Mouse (Mus musculus) olfactory bulb, adult 2 months (tissue): ENCODE measurements around the gene Eef1a1. TPM values are rescaled to one million over a fixed set of nuclear protein-coding genes. Genes with fewer than 3 reads are reported as not detected.
A peak's percentile ranks its signal among the peaks of the same experiment; 100 is the strongest.

Experiments used
- H3K27ac ChIP-seq: fragments of 200-500 bp; 2 replicates; pipeline ENCODE4 v1.5.1; 2012; ENCODE audit warnings: low read depth, low read length; ENCODE audit not compliant: insufficient read depth
- H3K4me1 ChIP-seq: fragments of 200-500 bp; 2 replicates; pipeline ENCODE4 v1.6.1; 2012; ENCODE audit warnings: low read length; ENCODE audit not compliant: control insufficient read depth, insufficient read depth
- H3K4me3 ChIP-seq: fragments of 200-500 bp; 2 replicates; pipeline ENCODE4 v1.5.1; 2012; ENCODE audit warnings: mild to moderate bottlenecking, low read depth, low read length, moderate library complexity; ENCODE audit not compliant: insufficient read depth
- CTCF ChIP-seq: fragments of 200-500 bp; IDR thresholded peaks from 2 replicates; pipeline ENCODE4 v1.5.1; 2012; ENCODE audit warnings: low read depth, mild to moderate bottlenecking, low read length, moderate library complexity; ENCODE audit not compliant: insufficient read depth
- POLR2A ChIP-seq: fragments of 200-500 bp; IDR thresholded peaks from 2 replicates; pipeline ENCODE4 v1.6.1; 2012; ENCODE audit warnings: mild to moderate bottlenecking, low read depth, low read length, moderate library complexity; ENCODE audit not compliant: insufficient read depth
- WGBS: fragments of 180-500 bp; shearing (Covaris S2); methylation state at CpG from one replicate; pipeline ENCODE4 v1.1.7; 2018; 5-methylcytosine and 5-hydroxymethylcytosine counted together
- polyA plus RNA-seq: library from polyadenylated mRNA; stranded (reverse); fragments of >200 nt; gene quantifications from 2 replicates; pipeline ENCODE4 v1.2.4, GENCODE M21; 2012; ENCODE audit warnings: low replicate concordance; ENCODE audit not compliant: missing spikeins, insufficient read depth, insufficient read length

The Eef1a1 gene
- polyA plus RNA-seq, 1 experiment, result 5,304 TPM

DNA sequence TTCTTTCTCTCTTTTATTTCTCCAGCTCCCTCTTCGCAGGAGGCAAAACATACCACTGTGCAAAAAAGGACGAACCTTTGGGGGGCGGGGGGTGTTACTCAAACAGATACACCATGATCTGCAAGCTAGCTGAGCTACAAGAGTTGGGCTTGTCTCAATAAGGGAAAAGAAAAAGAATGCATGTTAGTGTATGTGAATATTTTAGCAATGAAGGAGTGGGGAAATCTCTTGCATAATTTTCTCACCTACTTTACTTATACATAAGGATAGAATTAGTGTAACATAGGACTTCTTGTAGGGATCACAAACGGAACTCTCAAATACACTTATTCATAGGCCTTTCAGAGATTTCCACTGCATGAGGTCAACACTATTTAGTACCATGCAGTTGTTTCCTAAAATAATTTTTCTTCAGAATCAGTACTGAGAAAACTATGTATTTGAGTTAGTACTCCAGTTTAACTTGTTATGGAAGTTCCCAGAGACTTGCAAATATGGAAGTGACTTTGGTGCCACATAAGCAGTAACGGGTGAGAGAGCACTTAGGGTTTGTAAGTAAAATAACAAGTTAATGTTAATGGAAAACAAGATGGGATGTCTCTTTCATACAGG is 14.1 kb downstream of the Eef1a1 start:
- H3K4me1 ChIP-seq, result peaks cover 4% of the 10 kb centered on the region; the same call in 1 of the 2 replicates
- WGBS, result 65% methylated on average over 5 of the region's 5 CpGs
- H3K27ac ChIP-seq, result no peak overlapping the region
- no peak overlapping the region for H3K4me3 ChIP-seq
- TF ChIP-seq POLR2A (no peak), CTCF (no peak)

DNA sequence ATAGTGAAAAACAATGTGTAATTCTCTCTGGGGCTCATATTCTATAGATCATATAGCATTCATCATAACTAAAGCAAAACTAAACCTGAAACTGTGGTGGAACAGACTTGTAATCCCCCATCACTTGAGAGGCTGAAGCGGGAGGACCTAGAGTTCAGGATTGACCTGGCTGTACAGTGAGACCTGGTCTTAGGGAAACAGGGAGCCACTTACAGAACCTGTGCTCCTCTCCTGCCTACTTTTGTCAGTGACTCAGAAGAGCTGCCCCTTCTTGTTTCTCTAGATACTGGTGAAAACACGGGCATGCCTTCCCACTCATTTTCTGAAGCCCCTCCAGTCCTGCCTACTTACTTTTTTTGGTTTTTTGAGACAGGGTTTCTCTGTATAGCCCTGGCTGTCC is 14.7 kb downstream of the Eef1a1 start:
- Histone ChIP-seq H3K4me1 (peaks cover 2% of the 10 kb centered on the region; the same call in 1 of the 2 replicates), H3K4me3 (no peak overlapping the region), H3K27ac (no peak overlapping the region)
- WGBS, result 66% methylated on average over 2 of the region's 2 CpGs
- TF ChIP-seq CTCF (no peak), POLR2A (no peak)

DNA sequence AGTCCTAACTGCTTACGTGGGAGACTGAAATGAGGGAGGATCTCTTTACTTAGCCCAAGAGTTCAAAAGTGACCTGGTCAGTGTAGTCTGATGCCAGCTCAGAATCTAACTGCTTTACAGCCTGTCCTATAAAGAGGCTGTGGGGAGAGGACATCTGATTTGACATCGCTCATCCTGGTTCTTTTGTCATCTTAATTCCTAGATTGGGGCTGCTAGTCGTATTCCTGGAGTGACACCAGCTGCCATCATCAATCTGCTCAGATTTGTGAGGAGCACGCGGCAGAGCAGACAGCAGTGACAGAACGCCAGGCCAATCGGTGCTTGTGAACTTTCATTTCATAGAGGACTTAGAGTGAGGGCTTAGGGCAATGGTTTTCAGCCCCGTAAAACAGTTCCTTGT is 15.4 kb downstream of the Eef1a1 start:
- 85% methylated on average over 8 of the region's 8 CpGs for WGBS
- TF ChIP-seq POLR2A, result no peak
- TF ChIP-seq CTCF, result no peak
- H3K4me1 ChIP-seq, result no peaks in the 10 kb centered on the region
- no peak overlapping the region for H3K27ac ChIP-seq
- no peak overlapping the region for H3K4me3 ChIP-seq

DNA sequence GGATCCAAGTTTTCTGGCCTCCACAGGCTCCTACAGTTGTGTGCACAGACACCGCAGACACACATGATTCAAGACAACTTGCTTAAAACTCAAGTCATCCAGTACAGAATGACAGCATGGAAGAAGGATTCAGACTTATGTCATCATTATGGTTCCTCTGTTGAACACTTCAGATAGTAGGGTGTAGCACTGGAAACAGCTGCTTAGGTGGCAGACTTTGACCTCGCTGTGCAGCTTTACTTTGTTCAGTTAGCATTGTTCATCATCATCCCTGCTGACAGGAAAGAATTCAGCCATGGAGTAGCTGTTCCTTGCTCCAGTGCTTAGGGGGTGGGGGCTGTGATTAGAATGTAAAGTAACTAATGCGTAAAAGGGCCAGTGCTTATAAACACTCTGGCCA is 23.2 kb downstream of the Eef1a1 start:
- 86% methylated on average over 3 of the region's 3 CpGs for WGBS
- no peak overlapping the region for H3K4me3 ChIP-seq

DNA sequence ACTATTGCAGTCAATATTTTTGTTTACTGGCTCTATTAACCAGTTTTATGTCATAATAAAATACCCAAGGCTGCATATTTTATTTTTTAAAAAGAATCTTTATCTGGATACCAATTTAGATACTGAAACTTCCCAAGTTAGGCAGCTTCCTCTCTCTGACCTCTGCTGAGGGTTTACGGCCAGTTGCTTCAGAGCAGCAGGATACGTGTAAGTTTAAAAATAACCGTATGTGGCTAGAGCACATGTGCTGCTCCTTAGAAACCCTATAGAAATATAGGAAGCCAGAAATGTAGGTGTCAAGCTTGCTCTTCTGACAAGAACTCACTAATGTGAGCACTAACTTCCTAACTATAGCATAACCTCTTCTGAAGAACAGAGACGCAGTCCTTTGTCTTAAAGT is 25.6 kb downstream of the Eef1a1 start:
- Histone ChIP-seq H3K4me1 (no peaks in the 10 kb centered on the region), H3K4me3 (no peak overlapping the region), H3K27ac (no peak overlapping the region)
- 91% methylated on average over 4 of the region's 4 CpGs for WGBS
- TF ChIP-seq POLR2A (no peak), CTCF (no peak)

More for the DNA sequence above, 23.2 kb downstream of the Eef1a1 start:
- Histone ChIP-seq H3K4me1 (no peaks in the 10 kb centered on the region), H3K27ac (no peak overlapping the region)
- TF ChIP-seq CTCF, result no peak
- no peak for TF ChIP-seq POLR2A

DNA sequence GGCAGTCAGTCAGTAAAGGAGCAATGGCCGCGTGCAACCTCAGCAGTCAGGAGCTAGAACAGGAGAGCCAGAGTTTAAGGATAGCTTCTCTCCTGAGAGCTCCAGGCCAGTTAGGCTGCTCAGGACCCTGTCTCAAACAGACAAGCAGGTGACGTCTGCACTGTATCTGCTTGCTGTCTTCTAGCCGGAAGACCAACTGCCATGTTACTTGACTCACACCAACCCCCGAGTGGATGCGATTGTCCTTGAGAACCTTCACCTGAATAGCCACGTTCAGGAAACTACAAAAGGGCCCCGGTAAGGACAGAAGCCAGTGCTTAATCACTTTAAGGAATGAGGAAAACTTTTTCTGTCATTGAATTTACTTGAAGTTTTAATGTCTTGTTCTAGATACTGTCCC is 31.9 kb downstream of the Eef1a1 start:
- no peak for TF ChIP-seq POLR2A
- TF ChIP-seq CTCF, result no peak
- Histone ChIP-seq H3K4me1 (no peaks in the 10 kb centered on the region), H3K27ac (no peak overlapping the region), H3K4me3 (no peak overlapping the region)
- 91% methylated on average over 8 of the region's 8 CpGs for WGBS

DNA sequence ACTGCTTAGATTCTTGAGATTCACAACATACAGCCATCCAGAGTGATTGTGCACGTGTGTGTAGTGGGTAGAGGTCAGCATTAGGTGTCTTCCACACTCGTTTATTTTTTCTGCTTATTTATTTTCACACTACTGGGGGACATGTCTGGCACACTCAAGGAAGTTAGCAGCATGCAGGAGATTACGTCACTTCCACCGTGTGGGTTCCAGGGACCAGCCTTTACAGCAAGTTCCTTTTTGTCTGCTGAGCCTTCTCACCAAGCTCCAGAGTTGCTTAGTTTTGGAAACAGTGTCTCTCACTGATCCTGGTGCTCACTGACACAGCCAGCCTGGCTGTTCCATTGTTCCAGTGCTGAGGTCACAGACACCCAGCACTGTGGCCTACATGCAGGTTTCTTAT is 37.6 kb downstream of the Eef1a1 start:
- no peak for TF ChIP-seq CTCF
- TF ChIP-seq POLR2A, result no peak

DNA sequence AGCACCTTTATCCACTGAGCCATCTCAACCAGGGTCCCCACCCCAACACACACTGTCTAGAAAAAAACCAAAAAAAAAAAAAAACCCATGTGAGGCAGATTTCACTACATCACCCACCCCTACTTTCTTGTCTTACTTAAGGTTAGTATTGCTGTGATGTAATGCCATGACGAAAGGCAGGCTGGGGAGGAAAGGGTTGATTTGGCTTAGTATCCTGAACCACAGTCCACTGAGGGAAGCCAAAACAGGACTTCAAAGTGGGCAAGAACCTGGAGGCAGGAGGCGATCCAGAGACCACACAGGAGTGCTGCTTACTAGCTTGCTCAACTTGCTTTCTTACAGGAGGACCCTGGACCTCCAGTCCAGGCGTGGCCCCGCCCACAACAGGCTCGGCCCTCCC is 38.5 kb downstream of the Eef1a1 start:
- 80% methylated on average over 5 of the region's 5 CpGs for WGBS
- Histone ChIP-seq H3K4me1 (peaks cover 3% of the 10 kb centered on the region; the same call in 1 of the 2 replicates), H3K4me3 (no peak overlapping the region), H3K27ac (no peak overlapping the region)
- TF ChIP-seq CTCF (no peak), POLR2A (no peak)

More for the DNA sequence above, 37.6 kb downstream of the Eef1a1 start:
- H3K27ac ChIP-seq, result no peak overlapping the region
- peaks cover 3% of the 10 kb centered on the region; the same call in 1 of the 2 replicates for H3K4me1 ChIP-seq
- no peak overlapping the region for H3K4me3 ChIP-seq
- 72% methylated on average over 4 of the region's 4 CpGs for WGBS

DNA sequence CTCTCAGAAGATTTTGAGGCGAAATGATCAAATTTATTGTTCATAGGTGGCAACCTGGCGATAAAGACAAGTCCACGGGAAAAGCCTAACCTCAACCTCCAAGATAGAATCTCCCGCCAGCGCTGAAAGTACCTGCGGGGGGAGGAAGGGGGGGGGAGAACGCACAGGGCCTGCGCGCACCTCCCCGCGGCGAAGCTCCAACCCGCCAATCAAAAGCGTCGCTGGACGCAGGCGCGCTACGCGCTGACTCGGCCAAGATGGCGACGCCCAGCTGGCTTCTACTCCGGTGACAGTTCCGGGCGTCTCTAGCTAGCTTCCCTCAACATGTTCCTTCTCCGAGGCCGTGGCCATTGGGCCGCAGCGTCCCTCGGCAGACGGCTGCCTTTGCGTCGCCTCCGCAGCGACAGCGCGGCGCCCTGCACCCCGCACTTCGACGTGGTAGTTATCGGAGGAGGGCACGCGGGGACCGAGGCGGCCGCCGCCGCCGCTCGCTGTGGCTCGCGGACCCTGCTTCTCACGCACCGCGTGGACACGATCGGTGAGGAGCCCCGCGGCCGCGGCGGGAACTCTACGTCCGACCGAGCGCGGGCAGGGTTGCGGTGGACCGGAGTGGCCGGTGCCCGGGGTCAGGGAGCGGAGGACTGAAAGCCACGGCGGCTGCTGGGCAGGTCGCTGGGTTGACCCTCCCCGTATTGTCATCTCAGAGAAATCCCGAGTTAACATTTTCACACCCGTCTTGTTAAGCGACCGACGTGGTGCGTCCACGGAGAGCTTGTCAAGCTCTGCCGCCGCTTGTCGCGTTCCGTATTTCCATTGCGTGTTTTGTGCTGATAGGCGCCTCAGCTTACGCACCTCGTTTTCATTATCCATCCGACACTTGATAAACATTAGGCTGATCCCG is 40.7 kb downstream of the Eef1a1 start, which contains the start of the genes Mto1 and Gm17324:
TSS of gene Mto1 (plus strand) at position 236 of the 901 bp plus-strand sequence.
TSS of gene Gm17324 (minus strand) at position 814 of the 901 bp plus-strand sequence.
- Histone ChIP-seq H3K4me3 (peak within 1 kb of the TSS; percentile 69), H3K27ac (peak within 1 kb of the TSS; percentile 83), H3K4me1 (peaks cover 3% of the 10 kb centered on the region; the same call in 1 of the 2 replicates)
- under 1% methylated on average over 96 of the region's 96 CpGs for WGBS
- no peak for TF ChIP-seq CTCF
- TF ChIP-seq POLR2A, result peak; percentile 60
